Mouse (Mus musculus): ENCODE results near the gene Sptan1. TPM values are rescaled to one million over a fixed set of nuclear protein-coding genes. Genes with fewer than 3 reads are reported as not detected.
"Not testable (repeated sequence)": the region's sequence is repeated elsewhere in the genome, so short reads cannot be mapped to it uniquely, and the experiment has no call there.

Sptan1 gene
- polyA plus RNA-seq, 1 experiment from 2014 or later, result 381 TPM

- no peaks in the 10 kb centered on the region for H3K4me1 ChIP-seq (ENCODE audit: control insufficient read depth, insufficient read depth, low read length)
- H3K36me3 ChIP-seq (ENCODE audit: control insufficient read depth, insufficient read depth, low read length), result no peaks in the 10 kb centered on the region
- no peaks in the 10 kb centered on the region for H3K9me3 ChIP-seq (ENCODE audit: control insufficient read depth, low read length)
- WGBS, result 54% methylated on average over 11 of the region's 11 CpGs
- H3K4me2 ChIP-seq (ENCODE audit: low read depth, low read length), result peak overlapping the region; percentile 55
- ATAC-seq (ENCODE audit: low read depth), result no peak
- peak overlapping the region; percentile 57 for H3K9ac ChIP-seq (replicated peaks; ENCODE audit: low read depth, low read length)
- H3K27ac ChIP-seq (ENCODE audit: low read depth, low read length), result no peak overlapping the region; the same call in 1 of the 2 replicates
- H3K4me3 ChIP-seq (ENCODE audit: low read depth, low read length), result peak overlapping the region; percentile 60
- H3K27me3 ChIP-seq (ENCODE audit: control insufficient read depth, insufficient read depth, low read length), result no peaks in the 10 kb centered on the region
Measured at GRCm38 (mm10) chr2:30048101-30048501, 82.7 kb downstream of the Sptan1 start.

GRCm38 (mm10) chr2:30048699-30049388 lies 83.5 kb downstream of the Sptan1 start, which contains the start of gene Wdr34:
Gene Wdr34 (minus strand): TSS chr2:30048881.
- peak; percentile 95 for ATAC-seq (ENCODE audit: low read depth)
- H3K4me1 ChIP-seq (ENCODE audit: control insufficient read depth, insufficient read depth, low read length), result no peaks in the 10 kb centered on the region
- H3K4me2 ChIP-seq (ENCODE audit: low read depth, low read length), result peak within 1 kb of the TSS; percentile 55
- no peaks in the 10 kb centered on the region for H3K27me3 ChIP-seq (ENCODE audit: control insufficient read depth, insufficient read depth, low read length)
- peak within 1 kb of the TSS; percentile 60 for H3K4me3 ChIP-seq (ENCODE audit: low read depth, low read length)
- peak within 1 kb of the TSS; percentile 57 for H3K9ac ChIP-seq (replicated peaks; ENCODE audit: low read depth, low read length)
- peak within 1 kb of the TSS; percentile 92 for H3K27ac ChIP-seq (ENCODE audit: low read depth, low read length)
- under 1% methylated on average over 48 of the region's 54 CpGs for WGBS
- H3K9me3 ChIP-seq (ENCODE audit: control insufficient read depth, low read length), result no peaks in the 10 kb centered on the region
- H3K36me3 ChIP-seq (ENCODE audit: control insufficient read depth, insufficient read depth, low read length), result no peaks in the 10 kb centered on the region

- no peak for ATAC-seq (ENCODE audit: low read depth)
- H3K36me3 ChIP-seq (ENCODE audit: control insufficient read depth, insufficient read depth, low read length), result no peaks in the 10 kb centered on the region
- H3K4me1 ChIP-seq (ENCODE audit: control insufficient read depth, insufficient read depth, low read length), result no peaks in the 10 kb centered on the region
- H3K4me3 ChIP-seq (ENCODE audit: low read depth, low read length), result no peak overlapping the region; the same call in 1 of the 2 replicates
- WGBS, result 96% methylated on average over 3 of the region's 3 CpGs
- H3K27ac ChIP-seq (ENCODE audit: low read depth, low read length), result no peak overlapping the region
- H3K4me2 ChIP-seq (ENCODE audit: low read depth, low read length), result no peak overlapping the region
- no peak overlapping the region for H3K9ac ChIP-seq (replicated peaks; ENCODE audit: low read depth, low read length)
- H3K9me3 ChIP-seq (ENCODE audit: control insufficient read depth, low read length), result no peaks in the 10 kb centered on the region
- H3K27me3 ChIP-seq (ENCODE audit: control insufficient read depth, insufficient read depth, low read length), result no peaks in the 10 kb centered on the region
Measured at GRCm38 (mm10) chr2:30049831-30050230, 84.5 kb downstream of the Sptan1 start.

GRCm38 (mm10) chr2:30051992-30052761 lies 86.8 kb downstream of the Sptan1 start:
- H3K9me3 ChIP-seq (ENCODE audit: control insufficient read depth, low read length), result no peaks in the 10 kb centered on the region
- no peaks in the 10 kb centered on the region for H3K27me3 ChIP-seq (ENCODE audit: control insufficient read depth, insufficient read depth, low read length)
- no peak for ATAC-seq (ENCODE audit: low read depth)
- H3K9ac ChIP-seq (replicated peaks; ENCODE audit: low read depth, low read length), result no peak overlapping the region
- H3K4me3 ChIP-seq (ENCODE audit: low read depth, low read length), result no peak overlapping the region
- no peak overlapping the region for H3K4me2 ChIP-seq (ENCODE audit: low read depth, low read length)
- H3K36me3 ChIP-seq (ENCODE audit: control insufficient read depth, insufficient read depth, low read length), result no peaks in the 10 kb centered on the region
- WGBS, result 49% methylated on average over 6 of the region's 6 CpGs
- no peak overlapping the region for H3K27ac ChIP-seq (ENCODE audit: low read depth, low read length)
- no peaks in the 10 kb centered on the region for H3K4me1 ChIP-seq (ENCODE audit: control insufficient read depth, insufficient read depth, low read length)

- H3K9ac ChIP-seq (replicated peaks; ENCODE audit: low read depth, low read length); H3K9me3 ChIP-seq (ENCODE audit: control insufficient read depth, low read length); H3K4me1 ChIP-seq (ENCODE audit: control insufficient read depth, insufficient read depth, low read length); H3K27me3 ChIP-seq (ENCODE audit: control insufficient read depth, insufficient read depth, low read length); H3K27ac ChIP-seq (ENCODE audit: low read depth, low read length); ATAC-seq (ENCODE audit: low read depth); H3K4me3 ChIP-seq (ENCODE audit: low read depth, low read length); H3K36me3 ChIP-seq (ENCODE audit: control insufficient read depth, insufficient read depth, low read length); H3K4me2 ChIP-seq (ENCODE audit: low read depth, low read length): not testable (repeated sequence)
- WGBS, result 91% methylated on average over 3 of the region's 3 CpGs
Measured at GRCm38 (mm10) chr2:30055310-30055709, 90.0 kb downstream of the Sptan1 start.

- Histone ChIP-seq H3K27me3 (ENCODE audit: control insufficient read depth, insufficient read depth, low read length) (no peaks in the 10 kb centered on the region), H3K27ac (ENCODE audit: low read depth, low read length) (no peak overlapping the region), H3K4me2 (ENCODE audit: low read depth, low read length) (no peak overlapping the region), H3K4me3 (ENCODE audit: low read depth, low read length) (no peak overlapping the region), H3K9me3 (ENCODE audit: control insufficient read depth, low read length) (no peaks in the 10 kb centered on the region), H3K4me1 (ENCODE audit: control insufficient read depth, insufficient read depth, low read length) (peaks cover 3% of the 10 kb centered on the region; the same call in 1 of the 2 replicates), H3K9ac (replicated peaks; ENCODE audit: low read depth, low read length) (no peak overlapping the region), H3K36me3 (ENCODE audit: control insufficient read depth, insufficient read depth, low read length) (no peaks in the 10 kb centered on the region)
- 88% methylated on average over 3 of the region's 3 CpGs for WGBS
- no peak for ATAC-seq (ENCODE audit: low read depth)
Measured at GRCm38 (mm10) chr2:30056736-30057135, 91.4 kb downstream of the Sptan1 start.

- H3K36me3 ChIP-seq (ENCODE audit: control insufficient read depth, insufficient read depth, low read length), result no peaks in the 10 kb centered on the region
- no peaks in the 10 kb centered on the region for H3K27me3 ChIP-seq (ENCODE audit: control insufficient read depth, insufficient read depth, low read length)
- H3K4me2 ChIP-seq (ENCODE audit: low read depth, low read length), result no peak within 1 kb of the TSS
- no peak within 1 kb of the TSS for H3K4me3 ChIP-seq (ENCODE audit: low read depth, low read length)
- no peak for ATAC-seq (ENCODE audit: low read depth)
- H3K4me1 ChIP-seq (ENCODE audit: control insufficient read depth, insufficient read depth, low read length), result peaks cover 4% of the 10 kb centered on the region; the same call in 1 of the 2 replicates
- no peak within 1 kb of the TSS for H3K9ac ChIP-seq (replicated peaks; ENCODE audit: low read depth, low read length)
- no peaks in the 10 kb centered on the region for H3K9me3 ChIP-seq (ENCODE audit: control insufficient read depth, low read length)
- H3K27ac ChIP-seq (ENCODE audit: low read depth, low read length), result no peak within 1 kb of the TSS
- WGBS, result 52% methylated on average over 12 of the region's 12 CpGs
Measured at GRCm38 (mm10) chr2:30057223-30057904, 92.0 kb downstream of the Sptan1 start, which contains the start of gene Set. Gene Set (plus strand): TSS chr2:30057378.

GRCm38 (mm10) chr2:30058418-30058817 lies 93.1 kb downstream of the Sptan1 start:
- Histone ChIP-seq H3K27ac (ENCODE audit: low read depth, low read length) (no peak overlapping the region), H3K36me3 (ENCODE audit: control insufficient read depth, insufficient read depth, low read length) (no peaks in the 10 kb centered on the region), H3K4me1 (ENCODE audit: control insufficient read depth, insufficient read depth, low read length) (peaks cover 7% of the 10 kb centered on the region; the same call in 1 of the 2 replicates), H3K4me3 (ENCODE audit: low read depth, low read length) (no peak overlapping the region), H3K9ac (replicated peaks; ENCODE audit: low read depth, low read length) (no peak overlapping the region), H3K27me3 (ENCODE audit: control insufficient read depth, insufficient read depth, low read length) (no peaks in the 10 kb centered on the region), H3K4me2 (ENCODE audit: low read depth, low read length) (no peak overlapping the region), H3K9me3 (ENCODE audit: control insufficient read depth, low read length) (no peaks in the 10 kb centered on the region)
- no peak for ATAC-seq (ENCODE audit: low read depth)
- 31% methylated on average over 5 of the region's 5 CpGs for WGBS

Measured in neural tube, embryonic 14.5 days (tissue).